Comparison of ENCODE assay signal across 8 mouse cellular contexts in genomic region chr3:154570786-154571185, GRCm38 (mm10). TPM values are rescaled to one million over a fixed set of nuclear protein-coding genes. Genes with fewer than 3 reads are reported as not detected.
DNase-seq lines count a peak whose midpoint lies in the region; ATAC-seq lines count a peak whose summit lies in the region.

No protein-coding gene starts in this region.

- H3K27me3 ChIP-seq in lung, embryonic 16.5 days (ENCODE audit: control insufficient read depth, insufficient read depth, low read depth, low read length), result peaks cover 7% of the 10 kb centered on the region; the same call in 1 of the 2 replicates
- 0 out of 2 replicates have a peak, but pooled peaks cover 2% of the 10 kb centered on the region for H3K27me3 ChIP-seq in forebrain, embryonic 14.5 days (replicated peaks; ENCODE audit: control insufficient read depth, insufficient read depth, low read length)
- no peaks in the 10 kb centered on the region; the same call in 1 of the 2 replicates for H3K27me3 ChIP-seq in hindbrain, embryonic 16.5 days (replicated peaks; ENCODE audit: control insufficient read depth, insufficient read depth, low read length)
- H3K27me3 ChIP-seq in stomach, embryonic 14.5 days (ENCODE audit: control insufficient read depth, insufficient read depth, low read length), result peaks cover 6% of the 10 kb centered on the region; the same call in 1 of the 2 replicates

- WGBS in lung, embryonic 16.5 days, result 4% methylated on average over 12 of the region's 12 CpGs
- 1% methylated on average over 12 of the region's 12 CpGs for WGBS in forebrain, embryonic 14.5 days
- 7% methylated on average over 12 of the region's 12 CpGs for WGBS in hindbrain, embryonic 16.5 days
- 6% methylated on average over 12 of the region's 12 CpGs for WGBS in stomach, embryonic 14.5 days

- no peaks in the 10 kb centered on the region for H3K4me1 ChIP-seq in lung, embryonic 16.5 days (replicated peaks; ENCODE audit: control insufficient read depth, insufficient read depth, low read length)
- H3K4me1 ChIP-seq in forebrain, embryonic 14.5 days (ENCODE audit: control insufficient read depth, insufficient read depth, low read length), result no peaks in the 10 kb centered on the region
- H3K4me1 ChIP-seq in hindbrain, embryonic 16.5 days (ENCODE audit: control insufficient read depth, insufficient read depth, low read depth, low read length), result no peaks in the 10 kb centered on the region
- H3K4me1 ChIP-seq in stomach, embryonic 14.5 days (ENCODE audit: control insufficient read depth, insufficient read depth, low read length), result no peaks in the 10 kb centered on the region

- no peak overlapping the region for H3K27ac ChIP-seq in lung, embryonic 16.5 days (ENCODE audit: low read length)
- H3K27ac ChIP-seq in forebrain, embryonic 14.5 days (ENCODE audit: low read depth, low read length), result no peak overlapping the region
- H3K27ac ChIP-seq in hindbrain, embryonic 16.5 days (ENCODE audit: low read depth, low read length), result no peak overlapping the region
- no peak overlapping the region for H3K27ac ChIP-seq in stomach, embryonic 14.5 days (ENCODE audit: low read length)

- peak overlapping the region; percentile 9 for H3K4me3 ChIP-seq in lung, embryonic 16.5 days (ENCODE audit: low read length)
- H3K4me3 ChIP-seq in forebrain, embryonic 14.5 days (ENCODE audit: low read depth, low read length), result peak overlapping the region; percentile 4; the same call in 1 of the 2 replicates
- H3K4me3 ChIP-seq in hindbrain, embryonic 16.5 days (ENCODE audit: low read length), result peak overlapping the region; percentile 18
- H3K4me3 ChIP-seq in stomach, embryonic 14.5 days (ENCODE audit: low read depth, low read length), result no peak overlapping the region

- no peak overlapping the region for H3K9ac ChIP-seq in lung, embryonic 16.5 days (ENCODE audit: low read length)
- 0 out of 2 replicates have a peak overlapping the region, but pooled peaks have one; percentile 38 for H3K9ac ChIP-seq in forebrain, embryonic 14.5 days (ENCODE audit: low read length)
- no peak overlapping the region for H3K9ac ChIP-seq in hindbrain, embryonic 16.5 days (ENCODE audit: low read depth, low read length)
- no peak overlapping the region for H3K9ac ChIP-seq in stomach, embryonic 14.5 days (replicated peaks; ENCODE audit: low read depth, low read length)

- DNase-seq in lung, postnatal 25 days (ENCODE audit: low spot score), result no peak
- peak; percentile 60 for DNase-seq in forebrain, embryonic 14.5 days (ENCODE audit: low spot score)
- DNase-seq in thymus, postnatal 25 days, result no peak
- DNase-seq in left cerebral cortex, postnatal 4 days, result no peak

- no peaks in the 10 kb centered on the region for H3K9me3 ChIP-seq in lung, embryonic 16.5 days (ENCODE audit: control insufficient read depth, low read length)
- H3K9me3 ChIP-seq in forebrain, embryonic 14.5 days (replicated peaks; ENCODE audit: control insufficient read depth, low read length), result no peaks in the 10 kb centered on the region
- H3K9me3 ChIP-seq in hindbrain, embryonic 16.5 days (ENCODE audit: control insufficient read depth, low read length), result no peaks in the 10 kb centered on the region
- no peaks in the 10 kb centered on the region for H3K9me3 ChIP-seq in stomach, embryonic 14.5 days (ENCODE audit: control insufficient read depth, low read depth, low read length)

- H3K36me3 ChIP-seq in lung, embryonic 16.5 days (ENCODE audit: control insufficient read depth, insufficient read depth, low read length), result no peaks in the 10 kb centered on the region
- H3K36me3 ChIP-seq in forebrain, embryonic 14.5 days (ENCODE audit: control insufficient read depth, insufficient read depth, low read length), result no peaks in the 10 kb centered on the region
- no peaks in the 10 kb centered on the region for H3K36me3 ChIP-seq in hindbrain, embryonic 16.5 days (ENCODE audit: control insufficient read depth, insufficient read depth, low read length)
- H3K36me3 ChIP-seq in stomach, embryonic 14.5 days (ENCODE audit: control insufficient read depth, insufficient read depth, low read length), result no peaks in the 10 kb centered on the region

- peak overlapping the region; percentile 24; the same call in 1 of the 2 replicates for H3K4me2 ChIP-seq in lung, embryonic 16.5 days (ENCODE audit: low read depth, low read length)
- peak overlapping the region; percentile 43 for H3K4me2 ChIP-seq in forebrain, embryonic 14.5 days (ENCODE audit: low read length)
- H3K4me2 ChIP-seq in hindbrain, embryonic 16.5 days (ENCODE audit: low read length), result peak overlapping the region; percentile 46
- peak overlapping the region; percentile 31 for H3K4me2 ChIP-seq in stomach, embryonic 14.5 days (replicated peaks; ENCODE audit: low read depth, low read length)

- intact Hi-C loops in left cerebral cortex, postnatal 4 days (cut with DNase I), result loop anchor here (5.0 to 10.0 kb wide), 2 partner anchors 243 to 596 kb away; partner anchors contain the start of gene Slc44a5

- peak; percentile 48 for ATAC-seq in lung, embryonic 16.5 days (ENCODE audit: low read depth)
- ATAC-seq in forebrain, embryonic 14.5 days, result no peak
- ATAC-seq in hindbrain, embryonic 16.5 days, result no peak
- no peak for ATAC-seq in stomach, embryonic 14.5 days (ENCODE audit: insufficient number of reproducible peaks, insufficient read depth, low FRiP score, low read depth)
- no peak for ATAC-seq in cerebellum, adult (ENCODE audit: insufficient number of reproducible peaks, low FRiP score, low TSS enrichment)

RNA-seq across cellular contexts. Expression of gene Cryz, which starts 25.7 kb away (rescaled TPM):
- polyA plus RNA-seq in lung, embryonic 16.5 days (2015; fragmentation: Nextera tagmentation; extraction: Ambion mirVana), result 13.3 and 15.8 TPM in 2 replicates
- 11.0 and 12.8 TPM in 2 replicates for polyA plus RNA-seq in forebrain, embryonic 14.5 days (2014; fragmentation: Nextera tagmentation; extraction: Ambion mirVana)
- polyA plus RNA-seq in hindbrain, embryonic 16.5 days (2015; fragmentation: Nextera tagmentation; extraction: Ambion mirVana), result 10.7 and 11.9 TPM in 2 replicates
- 15.4 and 20.1 TPM in 2 replicates for polyA plus RNA-seq in stomach, embryonic 14.5 days (2014; fragmentation: Nextera tagmentation; extraction: Ambion mirVana)
- total RNA-seq in left cerebral cortex, postnatal 4 days (2021), result 10 to 100 TPM in 1 of 2 experiments, 1 to 10 TPM in 1; 8.6 to 10.9 TPM

RNA-seq across cellular contexts. Expression of gene Tyw3, which starts 26.1 kb away (rescaled TPM):
- polyA plus RNA-seq in lung, embryonic 16.5 days (2015; fragmentation: Nextera tagmentation; extraction: Ambion mirVana), result 12.4 and 16.2 TPM in 2 replicates
- 15.2 and 15.7 TPM in 2 replicates for polyA plus RNA-seq in forebrain, embryonic 14.5 days (2014; fragmentation: Nextera tagmentation; extraction: Ambion mirVana)
- polyA plus RNA-seq in hindbrain, embryonic 16.5 days (2015; fragmentation: Nextera tagmentation; extraction: Ambion mirVana), result 10.7 and 17.0 TPM in 2 replicates
- polyA plus RNA-seq in stomach, embryonic 14.5 days (2014; fragmentation: Nextera tagmentation; extraction: Ambion mirVana), result 15.3 and 16.0 TPM in 2 replicates
- total RNA-seq in left cerebral cortex, postnatal 4 days (2021), result 1 to 10 TPM; 6.4 to 9.4 TPM
